Mouse (Mus musculus): ENCODE measurements around the gene Slc35f1. TPM values are rescaled to one million over a fixed set of nuclear protein-coding genes. Genes with fewer than 3 reads are reported as not detected.

Slc35f1 gene
- total and polyA plus RNA-seq, 3 experiments: 0.07 to 0.11 TPM; not detected in 1

DNA sequence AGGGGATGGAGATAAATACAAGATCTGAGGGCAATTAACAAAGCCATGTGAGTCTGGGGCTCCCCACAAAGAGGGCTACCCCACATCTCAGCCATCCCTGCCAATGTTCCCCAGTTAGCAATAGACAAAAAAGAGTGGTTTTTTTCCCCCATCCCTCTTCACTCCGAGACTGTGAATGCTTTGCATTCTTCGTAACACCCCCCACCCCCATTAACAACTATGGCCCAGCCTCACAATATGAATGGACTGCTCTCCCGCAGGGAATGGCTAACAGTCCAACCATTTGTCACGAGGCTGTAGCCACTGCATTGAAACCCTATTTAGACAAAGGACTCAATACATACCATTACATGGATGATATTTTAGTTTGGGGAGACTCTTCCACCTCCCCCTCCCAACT is 338.1 kb downstream of the Slc35f1 start:
- Histone ChIP-seq H3K36me3 (replicated peaks in 1 of 2; ENCODE audit: control insufficient read depth in 1 of 2, insufficient read depth in 1 of 2, low read length in 1 of 2) (no peaks in the 10 kb centered on the region), H3K4me1 (ENCODE audit: control insufficient read depth in 1 of 2, insufficient read depth in 2 of 2) (peaks cover 0 to 8% of the 10 kb centered on the region in 2 experiments; a peak in 2 of 4 replicates), H3K79me2 (replicated peaks; ENCODE audit: control insufficient read depth, extremely low read depth, insufficient read depth, poor library complexity, severe bottlenecking) (no peaks in the 10 kb centered on the region), H3K9me3 (replicated peaks; ENCODE audit: low read length) (no peaks in the 10 kb centered on the region), H3K9ac (ENCODE audit: insufficient read depth, low read depth) (no peak overlapping the region), H3K27ac (ENCODE audit: insufficient read depth, low read depth) (no peak overlapping the region), H3K4me2 (ENCODE audit: insufficient read depth, low read depth, poor library complexity, severe bottlenecking) (no peak overlapping the region), H3K4me3 (replicated peaks in 1 of 3; ENCODE audit: low read depth in 2 of 3, low read length in 2 of 3, poor library complexity in 1 of 3) (no peak overlapping the region), H3K27me3 (replicated peaks) (no peaks in the 10 kb centered on the region)
- dilution Hi-C loops (cut with MboI; ENCODE audit: extremely low pct_ligation_motif_present, extremely low pct_unique_long_range_greater_than_20kb, low sequenced_read_pairs): no loop called here
- no peak for DNase-seq (ENCODE audit: extremely low read depth)
- no peak for TF ChIP-seq MXI1 (IDR thresholded peaks at IDR 0.05; ENCODE audit: low read depth, low read length)
- no peak for TF ChIP-seq PAX5 (IDR thresholded peaks at IDR 0.05; ENCODE audit: low read length)
- no peak for TF ChIP-seq MAFK (IDR thresholded peaks at IDR 0.05; ENCODE audit: insufficient replicate concordance, low read length)
- no peak for TF ChIP-seq UBTF (IDR thresholded peaks at IDR 0.05; ENCODE audit: low read depth, low read length)
- no peak for TF ChIP-seq E2F4 (IDR thresholded peaks at IDR 0.05; ENCODE audit: insufficient replicate concordance, low read depth, low read length)
- TF ChIP-seq HCFC1 (IDR thresholded peaks at IDR 0.05; ENCODE audit: low read depth, low read length): no peak
- TF ChIP-seq CHD1 (IDR thresholded peaks at IDR 0.05; ENCODE audit: low read depth, low read length): no peak
- TF ChIP-seq USF2 (conservative IDR thresholded peaks at IDR 0.05; ENCODE audit: low read depth, low read length): no peak
- TF ChIP-seq NRF1 (IDR thresholded peaks at IDR 0.05; ENCODE audit: low read depth, low read length): no peak
- TF ChIP-seq JUND (conservative IDR thresholded peaks at IDR 0.05; ENCODE audit: low read depth, low read length): no peak
- in situ Hi-C loops (cut with MboI; ENCODE audit: low pct_ligation_motif_present, low pct_unique_long_range_greater_than_20kb, low sequenced_read_pairs): no loop called here

DNA sequence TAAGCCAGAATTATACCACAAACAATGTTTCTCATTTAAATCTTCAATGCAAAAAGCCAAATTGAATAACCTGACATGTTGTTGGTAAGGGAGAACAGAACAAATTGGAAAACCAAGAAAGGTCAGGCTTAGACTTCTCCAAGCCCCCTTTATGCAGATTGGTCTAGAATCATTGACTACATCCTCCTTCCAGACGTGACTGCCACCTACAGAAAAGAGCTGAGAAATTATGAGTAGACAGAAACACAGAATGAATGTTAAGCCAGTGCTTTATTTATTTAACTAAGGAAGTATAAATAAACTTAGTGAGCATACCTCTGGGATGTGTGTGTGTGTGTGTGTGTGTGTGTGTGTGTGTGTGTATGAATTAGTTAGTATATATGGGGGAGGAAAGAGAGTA is 344.9 kb downstream of the Slc35f1 start:
- no peaks in the 10 kb centered on the region for H3K36me3 ChIP-seq (replicated peaks in 1 of 2; ENCODE audit: control insufficient read depth in 1 of 2, insufficient read depth in 1 of 2, low read length in 1 of 2)
- dilution Hi-C loops (cut with MboI; ENCODE audit: extremely low pct_ligation_motif_present, extremely low pct_unique_long_range_greater_than_20kb, low sequenced_read_pairs): no loop called here
- TF ChIP-seq TBP (conservative IDR thresholded peaks at IDR 0.05; ENCODE audit: low read depth, low read length) (no peak), SMC3 (IDR thresholded peaks at IDR 0.05; ENCODE audit: low read depth, low read length) (no peak), CTCF (conservative IDR thresholded peaks at IDR 0.05 in 1 of 2, IDR thresholded peaks at IDR 0.05 in 1 of 2; ENCODE audit: low read depth in 2 of 2, low read length in 2 of 2) (peak in 1 of 2 experiments; percentile 11; a peak in 1 of 4 replicates), POLR2A (IDR thresholded peaks at IDR 0.05; ENCODE audit: low read depth, low read length) (no peak), SIN3A (IDR thresholded peaks at IDR 0.05; ENCODE audit: low read length) (no peak), MEF2A (IDR thresholded peaks at IDR 0.05; ENCODE audit: borderline replicate concordance, low read depth, low read length) (no peak), ZC3H11A (IDR thresholded peaks at IDR 0.05; ENCODE audit: low read depth, low read length) (no peak), CHD1 (IDR thresholded peaks at IDR 0.05; ENCODE audit: low read depth, low read length) (no peak)

More for the DNA sequence above, 344.9 kb downstream of the Slc35f1 start:
- H3K4me3 ChIP-seq (replicated peaks in 1 of 3; ENCODE audit: low read depth in 2 of 3, low read length in 2 of 3, poor library complexity in 1 of 3): no peak overlapping the region
- no peak overlapping the region for H3K4me2 ChIP-seq (ENCODE audit: insufficient read depth, low read depth, poor library complexity, severe bottlenecking)
- H3K79me2 ChIP-seq (replicated peaks; ENCODE audit: control insufficient read depth, extremely low read depth, insufficient read depth, poor library complexity, severe bottlenecking): no peaks in the 10 kb centered on the region
- no peaks in the 10 kb centered on the region for H3K27me3 ChIP-seq (replicated peaks)
- H3K9me3 ChIP-seq (replicated peaks; ENCODE audit: low read length): no peaks in the 10 kb centered on the region
- no peak for DNase-seq (ENCODE audit: extremely low read depth)
- peaks cover 0 to 8% of the 10 kb centered on the region in 2 experiments; a peak in 2 of 4 replicates for H3K4me1 ChIP-seq (ENCODE audit: control insufficient read depth in 1 of 2, insufficient read depth in 2 of 2)
- H3K27ac ChIP-seq (ENCODE audit: insufficient read depth, low read depth): no peak overlapping the region
- no peak overlapping the region for H3K9ac ChIP-seq (ENCODE audit: insufficient read depth, low read depth)
- in situ Hi-C loops (cut with MboI; ENCODE audit: low pct_ligation_motif_present, low pct_unique_long_range_greater_than_20kb, low sequenced_read_pairs): no loop called here

All from CH12.LX (cell line).